Mouse (Mus musculus): ENCODE results near the gene Selenow.

DNA sequence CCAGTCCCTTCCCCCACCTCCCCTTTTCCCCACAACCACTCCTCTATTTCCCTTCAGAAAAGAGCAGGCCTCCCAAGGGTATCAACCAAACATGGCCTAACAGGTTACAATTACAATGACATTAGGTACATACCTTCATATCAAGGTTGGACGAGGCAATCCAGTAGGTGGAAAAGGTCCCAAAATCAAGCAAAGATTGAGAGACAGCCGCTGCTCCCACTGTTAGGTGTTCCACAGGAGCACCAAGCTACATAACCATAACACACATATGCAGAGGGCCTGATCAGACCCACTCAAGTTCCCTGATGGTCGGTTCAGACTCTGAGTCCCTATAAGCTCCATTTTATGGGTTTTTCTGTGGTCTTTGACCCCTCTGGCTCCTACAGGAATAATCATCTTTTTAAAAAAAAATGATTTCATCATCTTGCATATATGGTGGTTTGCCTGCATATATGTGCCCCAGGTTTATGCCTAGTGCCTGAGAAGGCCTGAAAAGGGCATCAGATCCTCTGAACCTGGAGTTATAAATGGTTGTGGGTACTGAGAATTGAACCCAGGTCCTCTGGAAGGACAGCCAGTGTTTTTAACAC, 6.0 kb downstream of the Selenow start:
- TF ChIP-seq POLR2A (IDR thresholded peaks at IDR 0.05; ENCODE audit: extremely low read depth, insufficient read depth, low read length): no peak
- no peak for TF ChIP-seq CTCF (IDR thresholded peaks at IDR 0.05; ENCODE audit: low read depth, low read length)

All from liver, adult 2 months (tissue).